Mouse (Mus musculus) liver, embryonic 14.5 days (tissue): ENCODE measurements at regions not wholly inside any gene's neighbourhood (a gene's known extent, or its start where the extent isn't known, plus 50 kb on each side); places are given as distances from the start of the nearest gene placed in this dataset.

ENCODE experiments used
- CTCF ChIP-seq: IDR thresholded peaks from 2 replicates; pipeline ENCODE4 v1.5.1; 2016; ENCODE audit warnings: antibody characterized with exemption, low read depth, control low read depth
- EP300 ChIP-seq: IDR thresholded peaks from 2 replicates; pipeline ENCODE4 v1.6.1; 2016; ENCODE audit warnings: antibody characterized with exemption, low read depth

GRCm38 (mm10) chr8:107886516-107887253 is 55.8 kb upstream of the Zfhx3 start:
- no peak for TF ChIP-seq CTCF
- TF ChIP-seq EP300 = no peak
